Mouse (Mus musculus) kidney, adult 2 months (tissue): ENCODE results near the gene Ext2. TPM values are rescaled to one million over a fixed set of nuclear protein-coding genes. Genes with fewer than 3 reads are reported as not detected.

Experiments used
- DNase-seq: peaks from one replicate; pipeline ENCODE4 v3.0.0; 2021
- H3K27ac ChIP-seq: fragments of 200-500 bp; 2 replicates; pipeline ENCODE4 v1.5.1; 2012; ENCODE audit warnings: low read depth, low read length, control low read depth, inconsistent platforms; ENCODE audit not compliant: insufficient read depth
- H3K27me3 ChIP-seq: fragments of 200-500 bp; replicated peaks from 2 replicates; pipeline ENCODE4 v1.6.1; 2012; ENCODE audit warnings: mild to moderate bottlenecking, moderate library complexity, low read length, inconsistent platforms; ENCODE audit not compliant: control insufficient read depth, insufficient read depth
- H3K36me3 ChIP-seq: fragments of 200-500 bp; 2 replicates; pipeline ENCODE4 v1.6.1; 2012; ENCODE audit warnings: mild to moderate bottlenecking, moderate library complexity, low read length, inconsistent platforms; ENCODE audit not compliant: control insufficient read depth, insufficient read depth
- H3K4me1 ChIP-seq: fragments of 200-500 bp; 2 replicates; pipeline ENCODE4 v1.6.1; 2011; ENCODE audit warnings: low read length; ENCODE audit not compliant: control insufficient read depth, insufficient read depth
- H3K4me3 ChIP-seq: fragments of 200-500 bp; 2 replicates; pipeline ENCODE4 v1.5.1; 2011; ENCODE audit warnings: mild to moderate bottlenecking, low read depth, low read length, control low read depth; ENCODE audit not compliant: insufficient read depth
- CTCF ChIP-seq: fragments of 200-500 bp; conservative IDR thresholded peaks from 2 replicates; pipeline ENCODE4 v1.5.1; 2011; ENCODE audit warnings: low read depth, mild to moderate bottlenecking, control low read depth, low read length, moderate library complexity, mixed read lengths; ENCODE audit not compliant: insufficient read depth, insufficient read length
- POLR2A ChIP-seq: fragments of 200-500 bp; IDR thresholded peaks from one replicate; pipeline ENCODE4 v1.6.1; 2011; ENCODE audit warnings: low read depth, low read length, control low read depth
- WGBS: fragments of 180-500 bp; shearing (Covaris S2); methylation state at CpG from one replicate; pipeline ENCODE4 v1.1.7; 2018; 5-methylcytosine and 5-hydroxymethylcytosine counted together
- polyA plus RNA-seq: library from polyadenylated mRNA; depleted of rRNA; stranded (reverse); fragments of >200 nt; gene quantifications from 2 replicates; pipeline ENCODE4 v1.2.3, GENCODE M21; 2012

Ext2 gene
- polyA plus RNA-seq, 1 experiment = 46.5 TPM

GRCm38 (mm10) chr2:93851303-93851702 is 28.9 kb upstream of the Ext2 start:
- Histone ChIP-seq H3K36me3 (no peaks in the 10 kb centered on the region), H3K27me3 (no peaks in the 10 kb centered on the region; the same call in 1 of the 2 replicates), H3K27ac (no peak overlapping the region), H3K4me3 (no peak overlapping the region), H3K4me1 (peaks cover 8% of the 10 kb centered on the region)
- TF ChIP-seq POLR2A (no peak), CTCF (no peak)
- DNase-seq = no peak
- WGBS = 87% methylated on average over 1 of the region's 1 CpGs

GRCm38 (mm10) chr2:93850317-93850944 is 28.1 kb upstream of the Ext2 start:
- WGBS = 45% methylated on average over 13 of the region's 13 CpGs
- H3K36me3 ChIP-seq = no peaks in the 10 kb centered on the region
- TF ChIP-seq CTCF = no peak
- no peak for TF ChIP-seq POLR2A
- no peak overlapping the region for H3K27ac ChIP-seq
- H3K4me3 ChIP-seq = no peak overlapping the region
- no peak for DNase-seq
- no peaks in the 10 kb centered on the region; the same call in 1 of the 2 replicates for H3K27me3 ChIP-seq
- H3K4me1 ChIP-seq = peaks cover 8% of the 10 kb centered on the region

- peaks cover 8% of the 10 kb centered on the region for H3K4me1 ChIP-seq
- H3K4me3 ChIP-seq = peak within 1 kb of the TSS; percentile 69
- no peaks in the 10 kb centered on the region for H3K36me3 ChIP-seq
- peak within 1 kb of the TSS; percentile 72 for H3K27ac ChIP-seq
- DNase-seq = peak; percentile 93
- under 1% methylated on average over 28 of the region's 28 CpGs for WGBS
- TF ChIP-seq CTCF (peak; percentile 62), POLR2A (no peak)
- H3K27me3 ChIP-seq = no peaks in the 10 kb centered on the region
Measured at GRCm38 (mm10) chr2:93849505-93850089, 27.2 kb upstream of the Ext2 start, which contains the start of gene Accs. Gene Accs (minus strand): TSS chr2:93849943.

GRCm38 (mm10) chr2:93841349-93841748 is 19.0 kb upstream of the Ext2 start:
- no peak overlapping the region for H3K4me3 ChIP-seq
- H3K27me3 ChIP-seq = no peaks in the 10 kb centered on the region
- no peak for DNase-seq
- H3K27ac ChIP-seq = no peak overlapping the region
- 87% methylated on average over 3 of the region's 3 CpGs for WGBS
- no peaks in the 10 kb centered on the region for H3K4me1 ChIP-seq
- H3K36me3 ChIP-seq = no peaks in the 10 kb centered on the region
- TF ChIP-seq CTCF = no peak
- no peak for TF ChIP-seq POLR2A

- H3K4me3 ChIP-seq = no peak overlapping the region
- no peak for TF ChIP-seq POLR2A
- TF ChIP-seq CTCF = no peak
- H3K27me3 ChIP-seq = no peaks in the 10 kb centered on the region
- WGBS = 89% methylated on average over 6 of the region's 6 CpGs
- no peaks in the 10 kb centered on the region for H3K36me3 ChIP-seq
- no peaks in the 10 kb centered on the region for H3K4me1 ChIP-seq
- H3K27ac ChIP-seq = no peak overlapping the region
- no peak for DNase-seq
Measured at GRCm38 (mm10) chr2:93840109-93840508, 17.7 kb upstream of the Ext2 start.

- H3K27me3 ChIP-seq = no peaks in the 10 kb centered on the region
- WGBS = 93% methylated on average over 4 of the region's 4 CpGs
- no peak overlapping the region for H3K4me3 ChIP-seq
- no peak for TF ChIP-seq POLR2A
- no peak for TF ChIP-seq CTCF
- H3K27ac ChIP-seq = no peak overlapping the region
- no peaks in the 10 kb centered on the region for H3K4me1 ChIP-seq
- DNase-seq = no peak
- H3K36me3 ChIP-seq = no peaks in the 10 kb centered on the region
Measured at GRCm38 (mm10) chr2:93838931-93839330, 16.6 kb upstream of the Ext2 start.

- Histone ChIP-seq H3K4me1 (no peaks in the 10 kb centered on the region), H3K27me3 (no peaks in the 10 kb centered on the region), H3K27ac (no peak overlapping the region), H3K4me3 (no peak overlapping the region), H3K36me3 (no peaks in the 10 kb centered on the region)
- peak; percentile 87 for DNase-seq
- TF ChIP-seq POLR2A = no peak
- TF ChIP-seq CTCF = no peak
- WGBS = 58% methylated on average over 13 of the region's 13 CpGs
Measured at GRCm38 (mm10) chr2:93836232-93836785, 13.9 kb upstream of the Ext2 start.
